Mouse (Mus musculus): ENCODE measurements around the gene Lgr5. TPM values are rescaled to one million over a fixed set of nuclear protein-coding genes. Genes with fewer than 3 reads are reported as not detected.

The Lgr5 gene
- polyA plus RNA-seq, 1 experiment, result 0.04 TPM

GRCm38 (mm10) chr10:115563961-115564360 lies 23.6 kb downstream of the Lgr5 start:
- H3ac ChIP-seq (ENCODE audit: control insufficient read depth, insufficient read length, low read depth), result no peak overlapping the region
- no peaks in the 10 kb centered on the region for H3K36me3 ChIP-seq (ENCODE audit: control insufficient read depth, insufficient read depth)
- H3K79me3 ChIP-seq (ENCODE audit: low read depth), result no peaks in the 10 kb centered on the region
- H3K4me3 ChIP-seq (ENCODE audit: insufficient read depth, poor library complexity, severe bottlenecking), result no peak overlapping the region
- TF ChIP-seq MAX (IDR thresholded peaks at IDR 0.05) (no peak), MYOD1 (IDR thresholded peaks at IDR 0.05; ENCODE audit: control insufficient read depth, insufficient read length, low read depth) (no peak), FOSL1 (IDR thresholded peaks at IDR 0.05; ENCODE audit: insufficient read depth, low read length, poor library complexity, severe bottlenecking) (no peak), CTCF (IDR thresholded peaks at IDR 0.05; ENCODE audit: control insufficient read depth, insufficient read depth, insufficient read length) (no peak), USF1 (IDR thresholded peaks at IDR 0.05; ENCODE audit: low read depth) (no peak), CEBPB (IDR thresholded peaks at IDR 0.05; ENCODE audit: low read depth) (no peak), MYOG (IDR thresholded peaks at IDR 0.05; ENCODE audit: control insufficient read depth, extremely low read depth, insufficient read length) (no peak)
- peaks cover 12% of the 10 kb centered on the region for H3K27me3 ChIP-seq (ENCODE audit: control insufficient read depth, insufficient read depth, insufficient read length)
- no peaks in the 10 kb centered on the region for H3K79me2 ChIP-seq (ENCODE audit: control insufficient read depth, insufficient read depth)

GRCm38 (mm10) chr10:115562911-115563686 lies 24.5 kb downstream of the Lgr5 start:
- Histone ChIP-seq H3K79me3 (ENCODE audit: low read depth) (no peaks in the 10 kb centered on the region), H3ac (ENCODE audit: control insufficient read depth, insufficient read length, low read depth) (no peak overlapping the region), H3K27me3 (ENCODE audit: control insufficient read depth, insufficient read depth, insufficient read length) (peaks cover 12% of the 10 kb centered on the region), H3K4me3 (ENCODE audit: insufficient read depth, poor library complexity, severe bottlenecking) (no peak overlapping the region), H3K79me2 (ENCODE audit: control insufficient read depth, insufficient read depth) (no peaks in the 10 kb centered on the region), H3K36me3 (ENCODE audit: control insufficient read depth, insufficient read depth) (no peaks in the 10 kb centered on the region)
- no peak for TF ChIP-seq MAX (IDR thresholded peaks at IDR 0.05)
- no peak for TF ChIP-seq MYOG (IDR thresholded peaks at IDR 0.05; ENCODE audit: control insufficient read depth, extremely low read depth, insufficient read length)
- no peak for TF ChIP-seq USF1 (IDR thresholded peaks at IDR 0.05; ENCODE audit: low read depth)
- TF ChIP-seq MYOD1 (IDR thresholded peaks at IDR 0.05; ENCODE audit: control insufficient read depth, insufficient read length, low read depth), result no peak
- TF ChIP-seq CTCF (IDR thresholded peaks at IDR 0.05; ENCODE audit: control insufficient read depth, insufficient read depth, insufficient read length), result no peak
- no peak for TF ChIP-seq CEBPB (IDR thresholded peaks at IDR 0.05; ENCODE audit: low read depth)
- TF ChIP-seq FOSL1 (IDR thresholded peaks at IDR 0.05; ENCODE audit: insufficient read depth, low read length, poor library complexity, severe bottlenecking), result no peak

GRCm38 (mm10) chr10:115561136-115561880 lies 26.3 kb downstream of the Lgr5 start:
- TF ChIP-seq CTCF (IDR thresholded peaks at IDR 0.05; ENCODE audit: control insufficient read depth, insufficient read depth, insufficient read length), result no peak
- TF ChIP-seq CEBPB (IDR thresholded peaks at IDR 0.05; ENCODE audit: low read depth), result peak; percentile 59
- no peak for TF ChIP-seq MYOG (IDR thresholded peaks at IDR 0.05; ENCODE audit: control insufficient read depth, extremely low read depth, insufficient read length)
- no peak for TF ChIP-seq USF1 (IDR thresholded peaks at IDR 0.05; ENCODE audit: low read depth)
- no peaks in the 10 kb centered on the region for H3K79me2 ChIP-seq (ENCODE audit: control insufficient read depth, insufficient read depth)
- no peak overlapping the region for H3ac ChIP-seq (ENCODE audit: control insufficient read depth, insufficient read length, low read depth)
- H3K36me3 ChIP-seq (ENCODE audit: control insufficient read depth, insufficient read depth), result no peaks in the 10 kb centered on the region
- H3K79me3 ChIP-seq (ENCODE audit: low read depth), result no peaks in the 10 kb centered on the region
- peaks cover 3% of the 10 kb centered on the region for H3K27me3 ChIP-seq (ENCODE audit: control insufficient read depth, insufficient read depth, insufficient read length)
- H3K4me3 ChIP-seq (ENCODE audit: insufficient read depth, poor library complexity, severe bottlenecking), result no peak overlapping the region

- H3ac ChIP-seq (ENCODE audit: control insufficient read depth, insufficient read length, low read depth), result no peak overlapping the region
- H3K4me3 ChIP-seq (ENCODE audit: insufficient read depth, poor library complexity, severe bottlenecking), result no peak overlapping the region
- TF ChIP-seq USF1 (IDR thresholded peaks at IDR 0.05; ENCODE audit: low read depth), result no peak
- TF ChIP-seq MYOD1 (IDR thresholded peaks at IDR 0.05; ENCODE audit: control insufficient read depth, insufficient read length, low read depth), result no peak
- no peak for TF ChIP-seq MYOG (IDR thresholded peaks at IDR 0.05; ENCODE audit: control insufficient read depth, extremely low read depth, insufficient read length)
- TF ChIP-seq CTCF (IDR thresholded peaks at IDR 0.05; ENCODE audit: control insufficient read depth, insufficient read depth, insufficient read length), result no peak
- TF ChIP-seq CEBPB (IDR thresholded peaks at IDR 0.05; ENCODE audit: low read depth), result no peak
- TF ChIP-seq FOSL1 (IDR thresholded peaks at IDR 0.05; ENCODE audit: insufficient read depth, low read length, poor library complexity, severe bottlenecking), result no peak
- TF ChIP-seq MAX (IDR thresholded peaks at IDR 0.05), result no peak
- no peaks in the 10 kb centered on the region for H3K79me3 ChIP-seq (ENCODE audit: low read depth)
- no peaks in the 10 kb centered on the region for H3K79me2 ChIP-seq (ENCODE audit: control insufficient read depth, insufficient read depth)
- no peaks in the 10 kb centered on the region for H3K36me3 ChIP-seq (ENCODE audit: control insufficient read depth, insufficient read depth)
- peaks cover 6% of the 10 kb centered on the region for H3K27me3 ChIP-seq (ENCODE audit: control insufficient read depth, insufficient read depth, insufficient read length)
Measured at GRCm38 (mm10) chr10:115556738-115557242, 30.8 kb downstream of the Lgr5 start.

- H3ac ChIP-seq (ENCODE audit: control insufficient read depth, insufficient read length, low read depth), result no peak overlapping the region
- TF ChIP-seq MYOD1 (IDR thresholded peaks at IDR 0.05; ENCODE audit: control insufficient read depth, insufficient read length, low read depth) (no peak), FOSL1 (IDR thresholded peaks at IDR 0.05; ENCODE audit: insufficient read depth, low read length, poor library complexity, severe bottlenecking) (no peak), MAX (IDR thresholded peaks at IDR 0.05) (no peak), CTCF (IDR thresholded peaks at IDR 0.05; ENCODE audit: control insufficient read depth, insufficient read depth, insufficient read length) (no peak), USF1 (IDR thresholded peaks at IDR 0.05; ENCODE audit: low read depth) (no peak), CEBPB (IDR thresholded peaks at IDR 0.05; ENCODE audit: low read depth) (no peak)
Measured at GRCm38 (mm10) chr10:115555191-115555765, 32.3 kb downstream of the Lgr5 start.

More at GRCm38 (mm10) chr10:115555191-115555765, 32.3 kb downstream of the Lgr5 start:
- H3K4me3 ChIP-seq (ENCODE audit: insufficient read depth, poor library complexity, severe bottlenecking), result no peak overlapping the region
- no peaks in the 10 kb centered on the region for H3K79me3 ChIP-seq (ENCODE audit: low read depth)
- peaks cover 6% of the 10 kb centered on the region for H3K27me3 ChIP-seq (ENCODE audit: control insufficient read depth, insufficient read depth, insufficient read length)
- H3K79me2 ChIP-seq (ENCODE audit: control insufficient read depth, insufficient read depth), result no peaks in the 10 kb centered on the region
- H3K36me3 ChIP-seq (ENCODE audit: control insufficient read depth, insufficient read depth), result no peaks in the 10 kb centered on the region

All from C2C12 (cell line).